Mouse (Mus musculus): ENCODE data around the gene Bbc3. TPM values are rescaled to one million over a fixed set of nuclear protein-coding genes. Genes with fewer than 3 reads are reported as not detected.

The Bbc3 gene
- total and polyA plus RNA-seq, 3 experiments = 23.2 to 61.7 (median 23.3) TPM

- H3K4me1 ChIP-seq (ENCODE audit: control insufficient read depth in 1 of 2, insufficient read depth in 2 of 2) = peaks cover 5 to 27% of the 10 kb centered on the region in 2 experiments
- peak; percentile 90 for DNase-seq (ENCODE audit: extremely low read depth)
- dilution Hi-C loops (cut with MboI; ENCODE audit: extremely low pct_ligation_motif_present, extremely low pct_unique_long_range_greater_than_20kb, low sequenced_read_pairs) = no loop called here
Measured at GRCm38 (mm10) chr7:16312672-16313311, 4.6 kb downstream of the Bbc3 start.

DNA sequence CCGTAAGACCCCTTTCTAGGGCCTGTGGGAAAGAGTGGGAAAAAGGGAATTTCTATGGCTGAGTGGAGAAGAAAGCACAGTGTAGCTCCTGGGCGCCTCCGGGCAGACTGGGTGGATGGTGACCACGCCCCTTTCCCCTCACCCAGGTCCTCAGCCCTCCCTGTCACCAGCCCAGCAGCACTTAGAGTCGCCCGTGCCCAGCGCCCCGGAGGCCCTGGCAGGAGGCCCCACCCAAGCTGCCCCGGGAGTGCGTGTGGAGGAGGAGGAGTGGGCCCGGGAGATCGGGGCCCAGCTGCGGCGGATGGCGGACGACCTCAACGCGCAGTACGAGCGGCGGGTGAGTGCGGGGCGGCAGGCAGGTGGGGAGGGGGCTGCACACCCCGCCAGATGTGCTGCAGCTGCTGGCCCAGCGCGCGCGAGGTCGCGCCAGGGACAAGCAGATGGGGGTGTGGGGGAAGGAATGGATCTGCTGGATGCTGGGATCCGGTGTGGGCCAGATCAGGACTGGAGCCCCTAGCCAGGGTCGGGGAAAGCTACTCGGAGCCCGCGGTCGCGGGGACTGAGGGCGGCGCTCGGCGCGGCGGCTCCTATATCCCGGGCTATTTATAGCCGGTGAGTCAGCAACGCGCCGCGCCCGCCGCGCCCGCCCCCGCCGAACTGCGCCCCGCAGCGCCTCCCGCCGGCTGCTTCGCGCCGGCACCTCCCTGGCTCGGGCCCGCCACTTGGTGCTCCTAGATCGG, 5.5 kb downstream of the Bbc3 start:
- H3K27ac ChIP-seq (ENCODE audit: insufficient read depth, low read depth) = peak overlapping the region; percentile 96
- H3K4me3 ChIP-seq (replicated peaks in 1 of 3; ENCODE audit: low read depth in 2 of 3, low read length in 2 of 3, poor library complexity in 1 of 3) = peak overlapping the region; percentile 98 to 100 (median 99)
- DNase-seq (ENCODE audit: extremely low read depth) = peak; percentile 70
- no peaks in the 10 kb centered on the region for H3K9me3 ChIP-seq (replicated peaks; ENCODE audit: low read length)
- H3K27me3 ChIP-seq (replicated peaks) = no peaks in the 10 kb centered on the region
- H3K79me2 ChIP-seq (replicated peaks; ENCODE audit: control insufficient read depth, extremely low read depth, insufficient read depth, poor library complexity, severe bottlenecking) = peaks cover 38% of the 10 kb centered on the region
- in situ Hi-C loops (cut with MboI; ENCODE audit: low pct_ligation_motif_present, low pct_unique_long_range_greater_than_20kb, low sequenced_read_pairs) = no loop called here
- dilution Hi-C loops (cut with MboI; ENCODE audit: extremely low pct_ligation_motif_present, extremely low pct_unique_long_range_greater_than_20kb, low sequenced_read_pairs) = no loop called here
- peaks cover 5 to 22% of the 10 kb centered on the region in 2 experiments for H3K4me1 ChIP-seq (ENCODE audit: control insufficient read depth in 1 of 2, insufficient read depth in 2 of 2)
- peaks cover 35 to 46% of the 10 kb centered on the region in 2 experiments for H3K36me3 ChIP-seq (replicated peaks in 1 of 2; ENCODE audit: control insufficient read depth in 1 of 2, insufficient read depth in 1 of 2, low read length in 1 of 2)
- peak overlapping the region; percentile 78 for H3K4me2 ChIP-seq (ENCODE audit: insufficient read depth, low read depth, poor library complexity, severe bottlenecking)
- peak overlapping the region; percentile 100 for H3K9ac ChIP-seq (ENCODE audit: insufficient read depth, low read depth)
- TF ChIP-seq RAD21 (IDR thresholded peaks at IDR 0.05; ENCODE audit: low read depth, low read length) = peak; percentile 7
- 0 out of 2 replicates have a peak, but pooled peaks have one; percentile 41 for TF ChIP-seq RCOR1 (conservative IDR thresholded peaks at IDR 0.05; ENCODE audit: low read depth, low read length)
- 0 out of 2 replicates have a peak, but pooled peaks have one; percentile 17 for TF ChIP-seq ETS1 (conservative IDR thresholded peaks at IDR 0.05; ENCODE audit: low read depth, low read length)
- TF ChIP-seq USF2 (conservative IDR thresholded peaks at IDR 0.05; ENCODE audit: low read depth, low read length) = no peak
- no peak for TF ChIP-seq JUN (IDR thresholded peaks at IDR 0.05; ENCODE audit: insufficient read depth, low read depth, low read length)
- TF ChIP-seq ZNF384 (IDR thresholded peaks at IDR 0.05; ENCODE audit: low read depth, low read length) = no peak
- peak; percentile 95 for TF ChIP-seq POLR2A (IDR thresholded peaks at IDR 0.05; ENCODE audit: low read depth, low read length)
- peak; percentile 76 for TF ChIP-seq MAZ (IDR thresholded peaks at IDR 0.05; ENCODE audit: low read depth, low read length)
- peak; percentile 78 for TF ChIP-seq MXI1 (IDR thresholded peaks at IDR 0.05; ENCODE audit: low read depth, low read length)
- no peak; the same call in 1 of the 2 replicates for TF ChIP-seq EP300 (IDR thresholded peaks at IDR 0.05; ENCODE audit: low read length)
- TF ChIP-seq MYC (IDR thresholded peaks at IDR 0.05; ENCODE audit: low read depth, low read length) = no peak
- TF ChIP-seq CTCF (conservative IDR thresholded peaks at IDR 0.05 in 1 of 2, IDR thresholded peaks at IDR 0.05 in 1 of 2; ENCODE audit: low read depth in 2 of 2, low read length in 2 of 2) = peak in 1 of 2 experiments; percentile 63; a peak in 2 of 4 replicates
- TF ChIP-seq NRF1 (IDR thresholded peaks at IDR 0.05; ENCODE audit: low read depth, low read length) = peak; percentile 27; the same call in 1 of the 2 replicates

More at GRCm38 (mm10) chr7:16312672-16313311, 4.6 kb downstream of the Bbc3 start:
- Histone ChIP-seq H3K27me3 (replicated peaks) (no peaks in the 10 kb centered on the region), H3K4me2 (ENCODE audit: insufficient read depth, low read depth, poor library complexity, severe bottlenecking) (peak overlapping the region; percentile 78), H3K9ac (ENCODE audit: insufficient read depth, low read depth) (peak overlapping the region; percentile 100), H3K27ac (ENCODE audit: insufficient read depth, low read depth) (peak overlapping the region; percentile 96), H3K36me3 (replicated peaks in 1 of 2; ENCODE audit: control insufficient read depth in 1 of 2, insufficient read depth in 1 of 2, low read length in 1 of 2) (peaks cover 28 to 39% of the 10 kb centered on the region in 2 experiments), H3K9me3 (replicated peaks; ENCODE audit: low read length) (no peaks in the 10 kb centered on the region), H3K79me2 (replicated peaks; ENCODE audit: control insufficient read depth, extremely low read depth, insufficient read depth, poor library complexity, severe bottlenecking) (peaks cover 38% of the 10 kb centered on the region), H3K4me3 (replicated peaks in 1 of 3; ENCODE audit: low read depth in 2 of 3, low read length in 2 of 3, poor library complexity in 1 of 3) (peak overlapping the region; percentile 98 to 100 (median 99))
- TF ChIP-seq E2F4 (IDR thresholded peaks at IDR 0.05; ENCODE audit: insufficient replicate concordance, low read depth, low read length) (0 out of 2 replicates have a peak, but pooled peaks have one; percentile 46), NRF1 (IDR thresholded peaks at IDR 0.05; ENCODE audit: low read depth, low read length) (0 out of 2 replicates have a peak, but pooled peaks have one; percentile 17), GABPA (IDR thresholded peaks at IDR 0.05; ENCODE audit: insufficient replicate concordance, low read depth, low read length) (no peak), TBP (conservative IDR thresholded peaks at IDR 0.05; ENCODE audit: low read depth, low read length) (peak; percentile 77; the same call in 1 of the 2 replicates), MAFK (IDR thresholded peaks at IDR 0.05; ENCODE audit: insufficient replicate concordance, low read length) (no peak), BHLHE40 (IDR thresholded peaks at IDR 0.05; ENCODE audit: low read depth, low read length) (peak; percentile 41), POLR2A (IDR thresholded peaks at IDR 0.05; ENCODE audit: low read depth, low read length) (peak; percentile 38), JUND (conservative IDR thresholded peaks at IDR 0.05; ENCODE audit: low read depth, low read length) (no peak), JUN (IDR thresholded peaks at IDR 0.05; ENCODE audit: insufficient read depth, low read depth, low read length) (no peak), MEF2A (IDR thresholded peaks at IDR 0.05; ENCODE audit: borderline replicate concordance, low read depth, low read length) (peak; percentile 59), KAT2A (IDR thresholded peaks at IDR 0.05; ENCODE audit: insufficient replicate concordance, low read length) (no peak; the same call in 1 of the 2 replicates), RAD21 (IDR thresholded peaks at IDR 0.05; ENCODE audit: low read depth, low read length) (no peak), RCOR1 (conservative IDR thresholded peaks at IDR 0.05; ENCODE audit: low read depth, low read length) (no peak), ZC3H11A (IDR thresholded peaks at IDR 0.05; ENCODE audit: low read depth, low read length) (no peak), SIN3A (IDR thresholded peaks at IDR 0.05; ENCODE audit: low read length) (peak; percentile 94), ZKSCAN1 (IDR thresholded peaks at IDR 0.05; ENCODE audit: borderline replicate concordance, low read depth, low read length) (no peak), MAZ (IDR thresholded peaks at IDR 0.05; ENCODE audit: low read depth, low read length) (peak; percentile 99), TCF12 (IDR thresholded peaks at IDR 0.05; ENCODE audit: low read depth, low read length) (peak; percentile 62), POLR2AphosphoS2 (IDR thresholded peaks at IDR 0.05; ENCODE audit: low read depth, low read length) (peak; percentile 41; the same call in 1 of the 2 replicates), MAX (IDR thresholded peaks at IDR 0.05; ENCODE audit: low read length) (no peak), CHD1 (IDR thresholded peaks at IDR 0.05; ENCODE audit: low read depth, low read length) (peak; percentile 63), SMC3 (IDR thresholded peaks at IDR 0.05; ENCODE audit: low read depth, low read length) (no peak), USF2 (conservative IDR thresholded peaks at IDR 0.05; ENCODE audit: low read depth, low read length) (no peak; the same call in 1 of the 2 replicates), EP300 (IDR thresholded peaks at IDR 0.05; ENCODE audit: low read length) (0 out of 2 replicates have a peak, but pooled peaks have one; percentile 33), CHD2 (IDR thresholded peaks at IDR 0.05; ENCODE audit: low read length) (peak; percentile 86; the same call in 1 of the 2 replicates), ETS1 (conservative IDR thresholded peaks at IDR 0.05; ENCODE audit: low read depth, low read length) (peak; percentile 57; the same call in 1 of the 2 replicates), USF1 (IDR thresholded peaks at IDR 0.05; ENCODE audit: low read depth, low read length) (peak; percentile 16; the same call in 1 of the 2 replicates), NELFE (IDR thresholded peaks at IDR 0.05; ENCODE audit: low read depth, low read length) (0 out of 2 replicates have a peak, but pooled peaks have one; percentile 31), ZNF384 (IDR thresholded peaks at IDR 0.05; ENCODE audit: low read depth, low read length) (no peak), ELF1 (IDR thresholded peaks at IDR 0.05; ENCODE audit: low read depth, low read length) (peak; percentile 3; the same call in 1 of the 2 replicates), IRF4 (IDR thresholded peaks at IDR 0.05; ENCODE audit: low read depth, low read length) (0 out of 2 replicates have a peak, but pooled peaks have one; percentile 15), UBTF (IDR thresholded peaks at IDR 0.05; ENCODE audit: low read depth, low read length) (no peak), MYC (IDR thresholded peaks at IDR 0.05; ENCODE audit: low read depth, low read length) (0 out of 2 replicates have a peak, but pooled peaks have one; percentile 28), MXI1 (IDR thresholded peaks at IDR 0.05; ENCODE audit: low read depth, low read length) (peak; percentile 77), PAX5 (IDR thresholded peaks at IDR 0.05; ENCODE audit: low read length) (no peak), CTCF (conservative IDR thresholded peaks at IDR 0.05 in 1 of 2, IDR thresholded peaks at IDR 0.05 in 1 of 2; ENCODE audit: low read depth in 2 of 2, low read length in 2 of 2) (no peak), HCFC1 (IDR thresholded peaks at IDR 0.05; ENCODE audit: low read depth, low read length) (peak; percentile 47; the same call in 1 of the 2 replicates), ZMIZ1 (IDR thresholded peaks at IDR 0.05; ENCODE audit: low read depth, low read length) (peak; percentile 81; the same call in 1 of the 2 replicates)
- in situ Hi-C loops (cut with MboI; ENCODE audit: low pct_ligation_motif_present, low pct_unique_long_range_greater_than_20kb, low sequenced_read_pairs) = no loop called here

Data from CH12.LX (cell line).